Comparison of ENCODE assay signal across 14 mouse cellular contexts in the genomic region with DNA sequence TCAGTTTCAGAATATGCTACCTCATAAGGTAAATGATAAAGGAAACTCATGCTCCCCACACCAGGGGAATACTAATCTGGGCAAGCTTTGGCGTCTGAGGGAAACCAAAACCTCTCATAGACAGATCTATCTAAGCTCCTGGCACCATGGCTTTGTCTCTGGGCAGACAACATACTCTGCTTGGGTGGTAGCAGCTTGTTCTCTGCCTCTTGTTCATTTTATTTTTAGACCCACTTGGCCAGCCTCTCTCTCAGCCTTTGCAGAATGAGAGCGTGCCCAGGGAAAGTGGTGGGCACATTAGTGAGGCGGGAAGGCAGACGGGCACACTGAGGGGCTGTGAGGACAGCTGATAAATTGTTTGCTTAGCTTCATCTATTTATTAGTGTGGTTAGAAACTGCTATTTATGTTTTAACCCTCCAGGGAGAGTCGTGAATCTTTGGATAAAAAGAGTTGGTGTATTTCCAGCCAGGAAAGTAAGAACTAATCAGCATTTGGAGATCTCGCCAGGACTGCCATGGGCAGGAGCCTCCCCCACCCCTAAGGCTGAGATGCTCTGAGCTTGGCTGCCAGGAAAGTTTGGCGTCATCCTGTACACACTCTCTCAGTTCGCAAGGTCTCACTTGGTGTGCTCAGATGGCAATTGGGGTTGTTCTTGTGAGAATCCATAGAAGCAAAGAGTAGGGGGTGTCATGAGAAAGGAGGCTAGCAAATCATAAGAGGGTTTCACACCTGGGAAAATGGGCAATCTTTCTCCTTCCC.
DNase-seq lines count a peak whose midpoint lies in the region; ATAC-seq and TF ChIP-seq lines count a peak whose summit lies in the region.
"Had no signal": no experiment of that assay in that cellular context is flagged by ENCODE, and none has a peak within 500 bp of the region (broad histone marks: within the 10 kb centered on the region; RNA-seq: fewer than 3 reads in every experiment).

No protein-coding gene starts in this region.

- no peaks in the 10 kb centered on the region for H3K27me3 ChIP-seq in midbrain, embryonic 16.5 days (ENCODE audit: control insufficient read depth, insufficient read depth, low read depth, low read length)
- H3K27me3 ChIP-seq: limb, embryonic 13.5 days had no signal

- H3K36me3 ChIP-seq in midbrain, embryonic 16.5 days (ENCODE audit: control insufficient read depth, insufficient read depth, low read length): no peaks in the 10 kb centered on the region
- H3K36me3 ChIP-seq: G1E; limb, embryonic 13.5 days had no signal

- H3K4me1 ChIP-seq in olfactory bulb, adult 2 months (ENCODE audit: control insufficient read depth, insufficient read depth, low read length): peaks cover 14% of the 10 kb centered on the region
- no peaks in the 10 kb centered on the region for H3K4me1 ChIP-seq in midbrain, embryonic 16.5 days (ENCODE audit: control insufficient read depth, insufficient read depth, low read length)
- H3K4me1 ChIP-seq: limb, embryonic 13.5 days had no signal

- intact Hi-C loops in heart, postnatal 14 days (cut with DNase I): loop anchor here (10.0 kb wide), 2 partner anchors 145 to 415 kb away; no protein-coding TSS in a partner anchor

- H3K4me3 ChIP-seq in olfactory bulb, adult 2 months (ENCODE audit: insufficient read depth, low read depth, low read length): no peak overlapping the region
- H3K4me3 ChIP-seq in midbrain, embryonic 16.5 days (ENCODE audit: low read depth, low read length): no peak overlapping the region
- H3K4me3 ChIP-seq: gastrocnemius, adult 2 months; limb, embryonic 13.5 days had no signal

- H3K9me3 ChIP-seq in midbrain, embryonic 16.5 days (replicated peaks; ENCODE audit: control insufficient read depth, low read length, poor library complexity, severe bottlenecking): no peaks in the 10 kb centered on the region
- H3K9me3 ChIP-seq: G1E; limb, embryonic 13.5 days had no signal

- ATAC-seq in midbrain, embryonic 16.5 days: no peak

- DNase-seq in left cerebral cortex, adult 18-20 months (ENCODE audit: low spot score in 2 of 2): peak; percentile 21 to 44
- DNase-seq in left cerebral cortex, adult 11 months (ENCODE audit: low spot score): no peak
- peak; percentile 23 to 33 for DNase-seq in cerebellum, postnatal 25 days
- DNase-seq in heart, postnatal 14 days: peak; percentile 8 to 11
- no peak for DNase-seq in retina, postnatal 1 day
- DNase-seq: adrenal gland, adult 2 months; gastrocnemius, adult 2 months; kidney, adult 11 months; spleen, adult 18-20 months had no signal

- H3K4me2 ChIP-seq in midbrain, embryonic 16.5 days (ENCODE audit: low read length): no peak overlapping the region
- H3K4me2 ChIP-seq: limb, embryonic 13.5 days had no signal

- H3K9ac ChIP-seq in midbrain, embryonic 16.5 days (ENCODE audit: low read depth, low read length): no peak overlapping the region
- H3K9ac ChIP-seq: limb, embryonic 13.5 days had no signal

- 27% methylated on average over 8 of the region's 8 CpGs for WGBS in olfactory bulb, adult 2 months
- WGBS in midbrain, embryonic 16.5 days: 77% methylated on average over 8 of the region's 8 CpGs

- no peak for TF ChIP-seq POLR2A in olfactory bulb, adult 2 months (IDR thresholded peaks at IDR 0.05; ENCODE audit: insufficient read depth, low read depth, low read length)

- no peak for TF ChIP-seq CTCF in olfactory bulb, adult 2 months (IDR thresholded peaks at IDR 0.05; ENCODE audit: insufficient read depth, low read depth, low read length)

- H3K27ac ChIP-seq in olfactory bulb, adult 2 months (ENCODE audit: insufficient read depth, low read depth, low read length): peak overlapping the region; percentile 75
- H3K27ac ChIP-seq in midbrain, embryonic 16.5 days (ENCODE audit: low read length): no peak overlapping the region
- H3K27ac ChIP-seq: gastrocnemius, adult 2 months; limb, embryonic 13.5 days; macrophage had no signal

Comparison
In these comparisons a context has a peak if more than half of its experiments do, and no peak if none do; other contexts are left out.
1. DNase-seq: peak in left cerebral cortex, adult 18-20 months (2 of 2), cerebellum, postnatal 25 days (2 of 2) and heart, postnatal 14 days (2 of 2); none in left cerebral cortex, adult 11 months (single experiment) and retina, postnatal 1 day (single experiment).